Mouse (Mus musculus): ENCODE results near the gene Olfr224. TPM values are rescaled to one million over a fixed set of nuclear protein-coding genes. Genes with fewer than 3 reads are reported as not detected.

The Olfr224 gene
- total and polyA plus RNA-seq, 3 experiments: not detected

DNA sequence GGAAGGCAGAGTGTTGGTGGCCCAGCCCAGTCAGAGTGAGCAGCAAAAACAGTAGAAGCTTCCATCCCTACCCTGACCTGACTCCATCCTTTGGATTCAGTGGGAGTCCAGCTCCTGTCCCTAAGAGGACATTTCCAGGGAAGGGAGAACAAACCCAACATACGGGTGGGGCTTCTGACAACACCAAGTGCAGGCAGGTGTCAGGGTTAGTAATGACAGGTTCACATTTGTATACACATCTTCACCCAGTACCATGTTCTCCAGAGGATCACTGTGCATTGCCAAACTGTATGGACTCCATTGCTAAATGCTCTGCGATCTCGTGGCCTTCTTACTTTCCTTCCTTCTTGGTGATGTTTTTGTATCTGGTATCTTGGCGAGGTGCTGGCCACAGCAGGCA lies 45.6 kb upstream of the Olfr224 start, which contains the start of gene 2210407C18Rik:
TSS of gene 2210407C18Rik (minus strand) at position 101 of the 400 bp plus-strand sequence.
- Histone ChIP-seq H3K9me3 (replicated peaks; ENCODE audit: insufficient read depth, low read length) (no peaks in the 10 kb centered on the region), H3K4me3 (ENCODE audit: control insufficient read depth in 1 of 2, insufficient read depth in 1 of 2, low read depth in 2 of 2, low read length in 2 of 2) (no peak within 1 kb of the TSS), H3K79me2 (ENCODE audit: control insufficient read depth, insufficient read depth, low read length, poor library complexity) (no peaks in the 10 kb centered on the region), H3K36me3 (ENCODE audit: control insufficient read depth in 1 of 2, insufficient read depth in 2 of 2, low read length in 2 of 2) (no peaks in the 10 kb centered on the region), H3K9ac (ENCODE audit: control insufficient read depth, low read depth, low read length, poor library complexity, severe bottlenecking) (no peak within 1 kb of the TSS), H3K27ac (ENCODE audit: control insufficient read depth, low read depth, low read length) (no peak within 1 kb of the TSS), H3K27me3 (ENCODE audit: control insufficient read depth in 1 of 2, insufficient read depth in 2 of 2, low read length in 2 of 2) (peaks cover 6 to 23% of the 10 kb centered on the region in 2 experiments), H3K4me1 (ENCODE audit: control insufficient read depth in 1 of 2, insufficient read depth in 2 of 2, low read length in 2 of 2) (no peaks in the 10 kb centered on the region)
- TF ChIP-seq CTCF (IDR thresholded peaks at IDR 0.05 in 2 of 3, conservative IDR thresholded peaks at IDR 0.05 in 1 of 3; ENCODE audit: control insufficient read depth in 1 of 3, insufficient read depth in 1 of 3, low read depth in 2 of 3, low read length in 3 of 3, poor library complexity in 1 of 3, severe bottlenecking in 1 of 3): no peak
- no peak for TF ChIP-seq MYC (IDR thresholded peaks at IDR 0.05; ENCODE audit: low read depth, low read length)
- no peak for TF ChIP-seq MYB (IDR thresholded peaks at IDR 0.05; ENCODE audit: low read depth, low read length)
- TF ChIP-seq RCOR1 (IDR thresholded peaks at IDR 0.05; ENCODE audit: low read depth, low read length): no peak
- TF ChIP-seq RAD21 (IDR thresholded peaks at IDR 0.05; ENCODE audit: low read depth, low read length): no peak
- DNase-seq (ENCODE audit: low read depth, low spot score): no peak

- no peaks in the 10 kb centered on the region for H3K36me3 ChIP-seq (ENCODE audit: control insufficient read depth in 1 of 2, insufficient read depth in 2 of 2, low read length in 2 of 2)
- H3K4me3 ChIP-seq (ENCODE audit: control insufficient read depth in 1 of 2, insufficient read depth in 1 of 2, low read depth in 2 of 2, low read length in 2 of 2): no peak overlapping the region
- no peak overlapping the region for H3K27ac ChIP-seq (ENCODE audit: control insufficient read depth, low read depth, low read length)
- peaks cover 1 to 16% of the 10 kb centered on the region in 2 experiments; a peak in 3 of 4 replicates for H3K27me3 ChIP-seq (ENCODE audit: control insufficient read depth in 1 of 2, insufficient read depth in 2 of 2, low read length in 2 of 2)
- H3K9me3 ChIP-seq (replicated peaks; ENCODE audit: insufficient read depth, low read length): no peaks in the 10 kb centered on the region
- no peaks in the 10 kb centered on the region for H3K79me2 ChIP-seq (ENCODE audit: control insufficient read depth, insufficient read depth, low read length, poor library complexity)
- no peak overlapping the region for H3K9ac ChIP-seq (ENCODE audit: control insufficient read depth, low read depth, low read length, poor library complexity, severe bottlenecking)
- TF ChIP-seq ELF1 (IDR thresholded peaks at IDR 0.05; ENCODE audit: low read depth, low read length) (no peak), POLR2A (IDR thresholded peaks at IDR 0.05; ENCODE audit: control insufficient read depth in 1 of 2, insufficient read depth in 1 of 2, low read depth in 1 of 2, low read length in 2 of 2, poor library complexity in 1 of 2) (no peak), JUND (IDR thresholded peaks at IDR 0.05; ENCODE audit: low read depth, low read length) (no peak), CTCF (IDR thresholded peaks at IDR 0.05 in 2 of 3, conservative IDR thresholded peaks at IDR 0.05 in 1 of 3; ENCODE audit: control insufficient read depth in 1 of 3, insufficient read depth in 1 of 3, low read depth in 2 of 3, low read length in 3 of 3, poor library complexity in 1 of 3, severe bottlenecking in 1 of 3) (no peak), MEF2A (IDR thresholded peaks at IDR 0.05; ENCODE audit: extremely low read depth, insufficient replicate concordance, low read depth, low read length, poor library complexity, severe bottlenecking) (no peak), EP300 (IDR thresholded peaks at IDR 0.05; ENCODE audit: low read depth in 1 of 2, low read length in 2 of 2) (no peak), E2F4 (IDR thresholded peaks at IDR 0.05; ENCODE audit: borderline replicate concordance, low read depth, low read length) (no peak), NELFE (IDR thresholded peaks at IDR 0.05; ENCODE audit: low read depth, low read length) (no peak), ETS1 (IDR thresholded peaks at IDR 0.05; ENCODE audit: low read depth, low read length) (no peak), TAL1 (IDR thresholded peaks at IDR 0.05; ENCODE audit: low read length) (no peak), TCF12 (IDR thresholded peaks at IDR 0.05; ENCODE audit: low read depth, low read length) (no peak), MYB (IDR thresholded peaks at IDR 0.05; ENCODE audit: low read depth, low read length) (no peak), MXI1 (IDR thresholded peaks at IDR 0.05; ENCODE audit: low read depth, low read length) (no peak), POLR2AphosphoS2 (IDR thresholded peaks at IDR 0.05; ENCODE audit: low read length) (no peak), POLR2AphosphoS5 (IDR thresholded peaks at IDR 0.05; ENCODE audit: borderline replicate concordance, low read depth, low read length) (no peak)
- H3K4me1 ChIP-seq (ENCODE audit: control insufficient read depth in 1 of 2, insufficient read depth in 2 of 2, low read length in 2 of 2): no peaks in the 10 kb centered on the region
- DNase-seq (ENCODE audit: low read depth, low spot score): no peak
Observed at GRCm38 (mm10) chr11:58614526-58614925, 44.2 kb upstream of the Olfr224 start.
